Mouse (Mus musculus) heart, embryonic 16.5 days (tissue): ENCODE data around the gene Kcnj6. TPM values are rescaled to one million over a fixed set of nuclear protein-coding genes. Genes with fewer than 3 reads are reported as not detected.

Experiments used
- ATAC-seq: fragments of 200-750 bp; cut with Nextera tagmentation; replicated peaks from 2 replicates; pipeline ENCODE4 v1.8.0; 2017; ENCODE audit warnings: moderate number of reproducible peaks; ENCODE audit not compliant: insufficient read depth, low FRiP score; ENCODE audit errors: extremely low read depth
- H3K27ac ChIP-seq: fragments of 300-500 bp; sonication (generic); 2 replicates; pipeline ENCODE4 v1.5.1; 2014; ENCODE audit warnings: mild to moderate bottlenecking, low read length, control low read depth, moderate library complexity
- H3K27me3 ChIP-seq: fragments of 300-500 bp; sonication (generic); 2 replicates; pipeline ENCODE4 v1.6.1; 2014; ENCODE audit warnings: low read length, mixed read lengths; ENCODE audit not compliant: control insufficient read depth, insufficient read depth
- H3K36me3 ChIP-seq: fragments of 300-500 bp; sonication (generic); 2 replicates; pipeline ENCODE4 v1.6.1; 2014; ENCODE audit not compliant: control insufficient read depth, insufficient read depth
- H3K4me1 ChIP-seq: fragments of 300-500 bp; sonication (generic); 2 replicates; pipeline ENCODE4 v1.6.1; 2014; ENCODE audit warnings: low read length, mixed read lengths; ENCODE audit not compliant: control insufficient read depth, insufficient read depth
- H3K4me2 ChIP-seq: fragments of 300-500 bp; sonication (generic); 2 replicates; pipeline ENCODE4 v1.6.1; 2014; ENCODE audit warnings: low read depth, mild to moderate bottlenecking, control low read depth, low read length
- H3K4me3 ChIP-seq: fragments of 300-500 bp; sonication (generic); 2 replicates; pipeline ENCODE4 v1.5.1; 2014; ENCODE audit warnings: mild to moderate bottlenecking, control low read depth, low read length
- H3K9ac ChIP-seq: fragments of 300-500 bp; sonication (generic); 2 replicates; pipeline ENCODE4 v1.6.1; 2014; ENCODE audit warnings: low read length, control low read depth
- H3K9me3 ChIP-seq: fragments of 300-500 bp; sonication (generic); replicated peaks from 2 replicates; pipeline ENCODE4 v1.6.1; 2016; ENCODE audit warnings: low read length; ENCODE audit not compliant: control insufficient read depth
- WGBS: fragments of 180-500 bp; shearing (Covaris S2); extraction: QIAGEN DNeasy Blood & Tissue Kit; methylation state at CpG from one replicate; pipeline ENCODE4 v1.1.7; 2014; 5-methylcytosine and 5-hydroxymethylcytosine counted together
- polyA plus RNA-seq: library from polyadenylated mRNA; unstranded; fragments of >200 nt; fragmentation: Nextera tagmentation; extraction: Ambion mirVana; gene quantifications from 2 replicates; pipeline ENCODE4 v1.2.1, GENCODE M21; 2015

The Kcnj6 gene
- polyA plus RNA-seq, 1 experiment from 2014 or later: 0.07 TPM

GRCm38 (mm10) chr16:94788716-94789115 is 208.8 kb downstream of the Kcnj6 start:
- H3K27me3 ChIP-seq: no peaks in the 10 kb centered on the region; the same call in 1 of the 2 replicates
- 69% methylated on average over 7 of the region's 7 CpGs for WGBS
- H3K27ac ChIP-seq: no peak overlapping the region
- H3K4me2 ChIP-seq: no peak overlapping the region
- H3K4me3 ChIP-seq: no peak overlapping the region
- H3K9ac ChIP-seq: no peak overlapping the region
- H3K4me1 ChIP-seq: no peaks in the 10 kb centered on the region
- no peaks in the 10 kb centered on the region for H3K9me3 ChIP-seq
- no peak for ATAC-seq
- no peaks in the 10 kb centered on the region for H3K36me3 ChIP-seq

DNA sequence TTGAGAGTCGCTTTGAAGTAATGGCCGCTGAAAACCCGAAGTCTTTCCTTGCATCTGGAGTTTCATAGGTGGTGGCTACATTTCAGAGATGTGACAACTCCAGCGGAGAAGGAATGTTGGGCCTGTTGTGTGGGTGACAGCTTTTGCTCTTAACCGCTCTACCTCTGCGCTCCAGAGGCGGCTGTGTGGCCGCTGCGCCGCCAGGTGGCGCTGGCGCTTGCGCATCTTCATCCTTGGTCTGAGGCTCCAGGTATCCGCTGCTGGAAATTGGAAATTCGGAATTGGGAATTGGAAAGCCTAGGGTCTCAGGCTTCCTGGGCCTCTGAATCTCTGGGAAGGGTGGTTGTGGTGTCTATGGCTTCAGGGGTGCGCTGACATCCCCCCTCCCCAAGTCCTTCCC is 209.3 kb downstream of the Kcnj6 start:
- 8% methylated on average over 16 of the region's 16 CpGs for WGBS
- no peak for ATAC-seq
- no peaks in the 10 kb centered on the region; the same call in 1 of the 2 replicates for H3K27me3 ChIP-seq

GRCm38 (mm10) chr16:94785873-94786272 is 211.6 kb downstream of the Kcnj6 start:
- no peaks in the 10 kb centered on the region for H3K27me3 ChIP-seq
- no peaks in the 10 kb centered on the region for H3K9me3 ChIP-seq
- H3K27ac ChIP-seq: no peak overlapping the region
- H3K4me1 ChIP-seq: no peaks in the 10 kb centered on the region
- no peak overlapping the region for H3K4me2 ChIP-seq
- 73% methylated on average over 5 of the region's 5 CpGs for WGBS
- no peak overlapping the region for H3K9ac ChIP-seq
- no peaks in the 10 kb centered on the region for H3K36me3 ChIP-seq
- no peak overlapping the region for H3K4me3 ChIP-seq
- ATAC-seq: no peak

More for the DNA sequence above, 209.3 kb downstream of the Kcnj6 start:
- H3K9ac ChIP-seq: no peak overlapping the region
- H3K4me1 ChIP-seq: no peaks in the 10 kb centered on the region
- no peaks in the 10 kb centered on the region for H3K36me3 ChIP-seq
- H3K4me2 ChIP-seq: no peak overlapping the region
- no peak overlapping the region for H3K27ac ChIP-seq
- H3K4me3 ChIP-seq: no peak overlapping the region
- no peaks in the 10 kb centered on the region for H3K9me3 ChIP-seq

DNA sequence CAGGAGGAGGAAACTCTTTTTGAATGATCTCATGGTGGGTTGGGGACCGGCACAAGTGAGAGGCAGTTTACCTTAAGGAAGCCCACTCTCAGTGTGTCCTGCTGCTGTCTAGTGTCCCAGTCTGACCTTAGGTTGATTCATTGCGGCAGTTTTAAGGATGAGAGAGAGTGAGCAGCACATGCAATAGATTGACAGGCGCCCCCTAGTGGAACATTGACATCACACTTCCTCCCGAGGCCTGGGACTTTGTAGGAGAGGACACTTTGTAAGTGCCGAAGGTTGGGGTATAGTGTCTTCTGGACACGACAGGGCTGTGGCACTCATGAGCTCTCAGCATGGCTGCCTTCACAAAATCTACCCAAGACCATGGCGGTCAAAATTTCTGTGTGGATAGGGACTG is 213.8 kb downstream of the Kcnj6 start:
- H3K27me3 ChIP-seq: no peaks in the 10 kb centered on the region
- 60% methylated on average over 7 of the region's 7 CpGs for WGBS
- no peaks in the 10 kb centered on the region for H3K9me3 ChIP-seq
- H3K36me3 ChIP-seq: no peaks in the 10 kb centered on the region
- no peaks in the 10 kb centered on the region for H3K4me1 ChIP-seq
- no peak overlapping the region for H3K4me3 ChIP-seq
- no peak for ATAC-seq
- no peak overlapping the region for H3K4me2 ChIP-seq
- no peak overlapping the region for H3K27ac ChIP-seq
- no peak overlapping the region for H3K9ac ChIP-seq

- 81% methylated on average over 24 of the region's 24 CpGs for WGBS
- no peak overlapping the region for H3K9ac ChIP-seq
- H3K27me3 ChIP-seq: no peaks in the 10 kb centered on the region
- no peak overlapping the region for H3K4me3 ChIP-seq
- H3K27ac ChIP-seq: no peak overlapping the region
- H3K36me3 ChIP-seq: no peaks in the 10 kb centered on the region
- H3K4me2 ChIP-seq: no peak overlapping the region
- H3K4me1 ChIP-seq: no peaks in the 10 kb centered on the region
- ATAC-seq: no peak
- H3K9me3 ChIP-seq: no peaks in the 10 kb centered on the region
Observed at GRCm38 (mm10) chr16:94782110-94782946, 215.2 kb downstream of the Kcnj6 start.

DNA sequence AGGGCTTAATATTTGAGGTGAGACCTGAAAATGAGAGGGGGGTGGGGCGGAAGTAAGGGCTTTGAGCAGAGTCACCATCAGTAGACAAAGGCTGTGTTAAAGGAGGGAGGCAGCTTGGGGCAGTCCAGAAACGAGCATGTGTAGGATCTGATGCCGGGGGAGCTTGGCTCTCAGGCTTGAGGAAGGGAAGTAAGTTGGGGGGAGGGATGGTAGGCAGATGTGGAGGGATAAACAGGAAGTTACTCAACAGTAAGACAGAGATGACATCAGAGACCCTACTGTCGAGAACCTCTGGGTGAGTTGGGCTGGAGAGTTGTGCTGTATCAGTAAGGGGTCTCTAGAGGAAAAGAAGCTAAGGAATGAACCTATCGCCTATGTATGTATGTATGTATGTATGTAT is 223.6 kb downstream of the Kcnj6 start:
- no peaks in the 10 kb centered on the region for H3K36me3 ChIP-seq
- no peak overlapping the region for H3K27ac ChIP-seq
- no peak overlapping the region for H3K4me3 ChIP-seq
- WGBS: 76% methylated on average over 5 of the region's 5 CpGs
- no peak overlapping the region for H3K4me2 ChIP-seq
- H3K4me1 ChIP-seq: no peaks in the 10 kb centered on the region
- ATAC-seq: no peak
- H3K9me3 ChIP-seq: no peaks in the 10 kb centered on the region
- no peaks in the 10 kb centered on the region for H3K27me3 ChIP-seq
- H3K9ac ChIP-seq: no peak overlapping the region

GRCm38 (mm10) chr16:94767606-94768005 is 229.9 kb downstream of the Kcnj6 start:
- Histone ChIP-seq H3K4me2 (no peak overlapping the region), H3K9ac (no peak overlapping the region), H3K27ac (no peak overlapping the region), H3K36me3 (no peaks in the 10 kb centered on the region), H3K4me3 (no peak overlapping the region), H3K9me3 (no peaks in the 10 kb centered on the region), H3K4me1 (peaks cover 10% of the 10 kb centered on the region), H3K27me3 (no peaks in the 10 kb centered on the region)
- WGBS: 68% methylated on average over 6 of the region's 6 CpGs
- ATAC-seq: no peak

DNA sequence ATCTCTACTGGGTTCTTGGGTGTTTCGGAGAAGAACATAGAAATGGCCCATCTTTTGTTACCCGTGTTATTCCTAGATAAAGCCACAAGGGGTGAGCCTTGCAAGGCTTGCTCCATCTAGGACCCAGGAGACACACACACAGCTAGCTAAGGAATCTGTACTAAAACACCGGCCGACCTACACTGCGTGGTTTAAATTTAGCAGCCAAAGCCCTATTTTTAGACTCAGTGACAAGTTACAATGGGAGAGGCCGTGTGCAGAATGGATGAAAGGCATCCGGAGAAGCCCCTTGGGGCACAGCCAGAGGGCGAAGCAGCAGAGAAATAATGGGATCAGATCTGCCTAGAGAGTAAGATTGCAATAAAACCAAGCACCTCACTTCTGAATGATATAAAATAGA is 232.4 kb downstream of the Kcnj6 start:
- WGBS: 16% methylated on average over 8 of the region's 8 CpGs
- Histone ChIP-seq H3K4me3 (no peak overlapping the region), H3K9me3 (no peaks in the 10 kb centered on the region), H3K4me1 (peaks cover 10% of the 10 kb centered on the region), H3K27me3 (no peaks in the 10 kb centered on the region), H3K4me2 (peak overlapping the region; percentile 29), H3K36me3 (no peaks in the 10 kb centered on the region), H3K27ac (peak overlapping the region; percentile 94), H3K9ac (peak overlapping the region; percentile 45)
- ATAC-seq: peak; percentile 94

- Histone ChIP-seq H3K9ac (no peak overlapping the region), H3K9me3 (no peaks in the 10 kb centered on the region), H3K27ac (no peak overlapping the region), H3K4me3 (no peak overlapping the region), H3K4me2 (no peak overlapping the region), H3K27me3 (no peaks in the 10 kb centered on the region), H3K4me1 (peaks cover 10% of the 10 kb centered on the region), H3K36me3 (no peaks in the 10 kb centered on the region)
- ATAC-seq: no peak
- WGBS: 47% methylated on average over 8 of the region's 11 CpGs
Observed at GRCm38 (mm10) chr16:94760732-94761131, 236.8 kb downstream of the Kcnj6 start.
